Mouse (Mus musculus): Measurements from ENCODE around the gene Tlcd1.

The Tlcd1 gene

DNA sequence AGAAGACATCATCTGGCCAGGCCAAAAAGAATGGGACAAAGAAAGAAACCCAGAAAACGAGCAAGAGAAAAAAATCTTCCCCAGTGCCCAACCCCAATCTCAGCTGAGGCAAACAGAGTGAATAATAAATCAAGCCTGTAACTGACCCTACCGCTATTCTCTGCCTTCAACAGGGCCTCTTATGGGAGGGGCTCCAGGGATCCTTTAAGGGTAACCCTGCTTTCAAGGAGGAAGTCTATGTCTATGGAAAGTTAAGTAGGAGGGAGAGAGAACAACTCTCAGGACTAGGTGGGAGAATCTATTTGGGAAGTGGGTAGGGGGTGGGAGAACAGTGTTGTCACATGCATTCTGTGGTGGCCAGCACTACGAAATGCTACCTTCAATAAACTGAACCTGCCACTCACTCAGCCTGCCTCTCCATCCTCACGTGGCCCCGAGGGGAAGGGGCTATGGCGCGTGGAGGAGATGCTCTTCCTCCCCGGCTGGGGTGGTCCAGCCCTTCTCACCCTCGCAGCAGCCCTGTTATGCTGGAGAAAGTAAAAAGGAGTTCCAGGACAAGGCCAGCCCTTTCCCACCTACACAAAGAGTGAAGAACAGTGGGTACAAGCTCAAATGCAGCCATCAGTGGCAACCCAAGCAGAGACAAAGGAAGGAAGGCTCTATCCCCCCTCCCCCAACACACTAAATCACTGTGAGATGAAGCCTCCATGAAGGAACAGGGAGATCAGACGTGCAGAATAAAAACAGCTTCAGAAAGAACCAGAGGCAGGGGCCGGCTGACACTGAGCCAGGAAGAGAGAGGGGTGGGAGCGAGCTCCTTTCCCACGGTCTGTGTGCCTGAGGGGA lies 29.1 kb downstream of the Tlcd1 start:
- in situ Hi-C loops (cut with MseI, MboI) = no loop called here

DNA sequence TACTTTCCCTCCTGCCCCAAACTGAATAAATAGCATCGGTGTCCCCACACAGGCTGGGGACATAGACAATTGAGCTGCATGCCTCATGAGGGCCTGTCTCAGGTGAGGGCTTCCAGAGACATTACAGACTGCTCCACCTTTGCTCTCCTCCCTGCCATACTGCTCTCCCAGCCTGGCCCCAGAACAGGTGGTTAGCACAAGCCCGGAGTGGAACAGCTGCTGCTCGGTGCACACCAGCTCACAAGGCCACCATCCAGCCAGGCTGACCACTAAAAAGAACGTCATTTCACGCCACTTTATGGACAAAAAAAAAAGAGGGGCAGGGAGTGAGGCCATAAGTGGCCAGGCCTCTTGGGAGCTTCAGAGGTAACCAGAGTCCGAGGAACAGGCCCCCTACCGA lies 30.7 kb downstream of the Tlcd1 start:
- in situ Hi-C loops (cut with MseI, MboI) = no loop called here

DNA sequence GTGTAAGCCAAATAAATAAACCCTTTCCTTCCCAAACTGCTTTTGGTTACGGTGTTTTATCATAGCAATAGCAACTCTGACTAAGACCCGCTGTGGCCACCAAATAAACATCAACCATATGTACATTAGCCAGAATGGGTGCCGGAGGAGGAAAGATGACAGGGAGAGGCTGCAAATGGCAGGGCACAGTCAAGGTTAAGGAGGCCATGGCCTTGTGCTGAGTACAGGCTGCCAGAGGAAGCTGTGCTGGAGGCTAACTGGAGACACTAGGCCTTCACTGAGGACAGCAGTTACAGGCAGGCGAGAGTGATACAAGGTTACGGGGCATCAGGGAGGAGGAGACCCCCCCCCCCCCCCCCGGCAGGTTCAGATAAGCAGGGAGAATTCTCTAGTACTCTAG lies 33.4 kb downstream of the Tlcd1 start:
- in situ Hi-C loops (cut with MseI, MboI) = no loop called here

DNA sequence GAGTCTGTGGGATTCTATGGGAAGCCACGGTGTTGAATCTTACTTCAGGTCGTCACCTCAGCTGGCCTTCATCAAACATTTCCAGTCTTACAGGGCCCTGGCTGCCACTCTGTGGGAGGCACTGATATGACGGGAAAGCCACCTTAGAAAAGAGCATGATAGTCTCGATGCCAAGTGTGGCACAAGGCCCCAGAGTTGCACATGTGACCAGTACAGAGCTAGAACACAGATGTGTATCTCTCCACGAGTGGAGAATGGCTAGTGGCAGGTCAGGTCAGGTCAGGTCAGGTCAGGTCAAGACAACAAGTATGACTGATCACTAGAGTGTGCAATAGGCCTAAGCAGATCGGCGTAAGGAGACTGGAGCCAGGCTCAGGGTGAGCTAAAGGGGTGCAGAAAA lies 34.1 kb downstream of the Tlcd1 start:
- in situ Hi-C loops (cut with MseI, MboI) = no loop called here

DNA sequence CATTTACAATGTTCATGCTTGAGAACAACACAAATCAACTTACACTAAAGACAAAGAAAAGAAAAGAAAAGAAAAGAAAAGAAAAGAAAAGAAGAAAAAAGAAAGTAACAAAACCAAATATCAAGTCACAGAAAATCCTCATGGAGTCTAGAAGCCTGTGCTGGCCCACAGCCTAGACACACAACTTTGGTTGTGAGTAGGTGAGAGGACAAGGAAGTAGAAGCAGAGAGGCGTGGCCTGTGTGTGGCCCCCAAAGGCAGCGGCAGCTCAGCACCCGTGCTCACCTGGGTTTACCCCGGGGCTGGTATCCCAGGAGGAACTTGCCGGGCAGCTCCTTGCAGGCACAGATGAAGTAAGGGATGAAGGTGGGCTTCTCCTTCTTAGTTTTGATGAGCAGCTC lies 35.0 kb downstream of the Tlcd1 start:
- in situ Hi-C loops (cut with MseI, MboI) = no loop called here

DNA sequence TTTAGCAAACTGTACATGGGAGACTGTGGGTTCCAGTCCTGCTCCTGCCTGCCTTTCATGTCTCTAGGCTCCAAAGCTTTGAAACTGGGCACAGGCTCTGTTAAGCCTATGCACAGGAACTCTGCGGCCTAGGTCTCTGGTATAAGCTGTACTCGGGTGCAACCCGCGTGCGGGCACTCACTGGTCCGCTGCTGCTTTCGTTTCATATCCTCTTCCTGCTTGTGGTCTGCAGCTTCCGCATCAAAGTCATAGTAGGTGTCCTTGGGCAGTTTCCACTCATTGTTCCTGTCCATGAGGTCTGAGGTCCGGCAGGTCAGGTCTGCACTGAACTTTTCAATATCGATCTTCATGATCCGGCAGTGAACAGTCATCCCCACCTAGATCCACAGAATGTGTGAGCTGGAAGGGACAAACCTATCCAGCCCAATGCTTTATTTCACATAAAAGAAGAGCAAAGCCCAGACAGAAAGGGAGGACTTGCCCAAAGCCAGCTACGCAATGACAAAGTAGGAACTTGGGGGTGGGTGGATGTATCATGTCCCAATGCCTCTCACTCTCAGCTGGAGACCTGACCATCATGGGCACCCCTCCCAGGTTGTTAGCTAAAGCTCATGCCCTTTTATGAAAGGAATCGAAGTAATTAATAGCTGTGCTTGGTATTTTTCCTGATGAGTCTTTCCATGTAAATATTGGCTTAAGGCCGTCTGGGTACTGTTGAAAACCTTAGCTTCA lies 36.7 kb downstream of the Tlcd1 start:
- in situ Hi-C loops (cut with MseI, MboI) = no loop called here

DNA sequence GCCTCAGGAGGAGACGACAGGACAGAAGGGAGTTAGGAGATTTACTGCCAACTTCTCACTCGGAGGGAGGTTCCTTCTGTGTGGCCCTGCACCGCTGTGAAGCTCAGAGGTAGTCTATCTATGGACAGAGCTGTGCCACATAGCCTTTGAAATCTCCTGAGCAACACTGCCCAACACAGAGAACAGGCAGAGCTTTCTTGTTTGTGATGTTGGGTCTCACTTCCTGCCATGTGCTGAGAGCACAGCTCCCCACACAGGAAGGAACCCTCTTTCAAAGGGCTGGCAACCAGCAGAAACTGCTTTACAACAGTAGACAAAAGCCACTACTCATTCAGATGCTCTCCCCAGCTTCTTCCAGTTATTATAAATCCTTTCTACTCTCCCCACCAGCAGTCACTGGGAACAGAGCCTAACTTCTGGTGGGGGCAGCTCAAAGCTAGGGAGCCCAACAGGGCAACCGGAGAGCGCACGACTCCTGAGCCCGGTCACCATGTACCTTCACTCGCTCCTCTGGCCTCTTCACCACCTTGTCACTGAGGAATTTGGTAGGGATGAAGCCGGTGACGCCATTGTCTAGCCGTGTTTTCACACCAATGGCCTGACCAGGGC lies 39.3 kb downstream of the Tlcd1 start:
- in situ Hi-C loops (cut with MseI, MboI) = no loop called here

DNA sequence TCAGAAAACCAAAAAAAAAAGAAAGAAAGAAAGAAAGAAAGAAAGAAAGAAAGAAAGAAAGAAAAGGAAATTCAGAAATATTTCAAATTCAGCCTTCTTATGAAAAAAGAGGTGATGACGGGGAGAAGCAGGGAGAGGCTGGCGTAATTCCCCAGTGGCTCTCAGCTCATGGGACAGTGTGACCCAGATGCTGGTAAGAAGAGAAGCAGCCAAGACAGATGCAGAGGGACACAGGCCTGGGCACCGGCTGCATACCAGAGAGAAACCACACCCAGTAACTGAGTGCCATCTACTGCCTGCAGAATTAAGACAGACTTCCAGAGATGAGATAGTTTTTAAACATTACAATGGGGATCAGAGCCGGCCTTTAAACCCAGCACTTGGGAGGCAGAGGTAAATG lies 47.1 kb downstream of the Tlcd1 start:
- in situ Hi-C loops (cut with MseI, MboI) = no loop called here
